Mouse (Mus musculus): ENCODE measurements at regions not wholly inside any gene's neighbourhood (a gene's known extent, or its start where the extent isn't known, plus 50 kb on each side); places are given as distances from the start of the nearest gene placed in this dataset.

DNA sequence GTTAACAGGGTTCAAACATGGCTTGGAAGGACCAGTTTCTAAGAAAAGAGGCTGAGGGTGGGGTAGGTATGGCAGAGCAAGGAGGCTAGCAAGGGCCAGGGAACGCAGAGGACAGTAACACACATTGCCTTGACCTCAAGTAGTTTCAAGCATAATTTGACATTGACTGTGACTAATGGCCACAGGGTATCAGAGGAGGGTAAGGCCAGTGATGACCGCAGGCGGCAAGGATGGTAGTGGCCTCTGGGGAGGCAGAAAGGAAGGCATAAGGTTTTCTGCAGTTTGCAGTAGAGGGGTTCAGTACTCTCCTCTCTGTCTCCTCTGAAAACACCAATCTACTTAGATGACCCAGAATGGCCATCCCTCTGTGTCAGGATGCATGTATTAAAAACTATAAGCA lies 53.7 kb upstream of the Comtd1 start:
- TF ChIP-seq CTCF (IDR thresholded peaks at IDR 0.05) (no peak), EP300 (IDR thresholded peaks at IDR 0.05) (no peak)
